Mouse (Mus musculus): ENCODE measurements around the gene Inhba.

GRCm38 (mm10) chr13:16016506-16016905 is 4.9 kb downstream of the Inhba start:
- TF ChIP-seq CTCF (conservative IDR thresholded peaks at IDR 0.05 in 1 of 2, IDR thresholded peaks at IDR 0.05 in 1 of 2; ENCODE audit: low read depth in 2 of 2, low read length in 2 of 2) (no peak), ZKSCAN1 (IDR thresholded peaks at IDR 0.05; ENCODE audit: borderline replicate concordance, low read depth, low read length) (no peak), TCF12 (IDR thresholded peaks at IDR 0.05; ENCODE audit: low read depth, low read length) (no peak), NRF1 (IDR thresholded peaks at IDR 0.05; ENCODE audit: low read depth, low read length) (no peak), ZMIZ1 (IDR thresholded peaks at IDR 0.05; ENCODE audit: low read depth, low read length) (no peak), GABPA (IDR thresholded peaks at IDR 0.05; ENCODE audit: insufficient replicate concordance, low read depth, low read length) (no peak), PAX5 (IDR thresholded peaks at IDR 0.05; ENCODE audit: low read length) (no peak), USF1 (IDR thresholded peaks at IDR 0.05; ENCODE audit: low read depth, low read length) (no peak), POLR2A (IDR thresholded peaks at IDR 0.05; ENCODE audit: low read depth, low read length) (no peak), NELFE (IDR thresholded peaks at IDR 0.05; ENCODE audit: low read depth, low read length) (no peak), RAD21 (IDR thresholded peaks at IDR 0.05; ENCODE audit: low read depth, low read length) (no peak), TBP (conservative IDR thresholded peaks at IDR 0.05; ENCODE audit: low read depth, low read length) (no peak), CHD1 (IDR thresholded peaks at IDR 0.05; ENCODE audit: low read depth, low read length) (no peak), HCFC1 (IDR thresholded peaks at IDR 0.05; ENCODE audit: low read depth, low read length) (no peak)

All from CH12.LX (cell line).